Mouse (Mus musculus): ENCODE measurements around the gene Gm10283. TPM values are rescaled to one million over a fixed set of nuclear protein-coding genes. Genes with fewer than 3 reads are reported as not detected.

Gene Gm10283
- total RNA-seq, 2 experiments from 2014 or later: not detected

- H3K27ac ChIP-seq: no peak overlapping the region
- H3K4me3 ChIP-seq: no peak overlapping the region
- no peak for DNase-seq
- no peak for TF ChIP-seq CTCF (IDR thresholded peaks at IDR 0.05)
- intact Hi-C loops (cut with DNase I): no loop called here
Measured at GRCm38 (mm10) chr8:60436872-60437271, 66.1 kb downstream of the Gm10283 start.

GRCm38 (mm10) chr8:60432649-60433048 is 70.3 kb downstream of the Gm10283 start:
- intact Hi-C loops (cut with DNase I): no loop called here
- no peak for DNase-seq
- Histone ChIP-seq H3K27ac (no peak overlapping the region), H3K4me3 (no peak overlapping the region)
- no peak for TF ChIP-seq CTCF (IDR thresholded peaks at IDR 0.05)

- Histone ChIP-seq H3K4me3 (no peak overlapping the region), H3K27ac (no peak overlapping the region)
- no peak for DNase-seq
- TF ChIP-seq CTCF (IDR thresholded peaks at IDR 0.05): no peak
- intact Hi-C loops (cut with DNase I): no loop called here
Measured at GRCm38 (mm10) chr8:60406358-60406757, 96.6 kb downstream of the Gm10283 start.

- intact Hi-C loops (cut with DNase I): no loop called here
- H3K27ac ChIP-seq: no peak overlapping the region
- TF ChIP-seq CTCF (IDR thresholded peaks at IDR 0.05): no peak
- no peak for DNase-seq
- H3K4me3 ChIP-seq: no peak overlapping the region
Measured at GRCm38 (mm10) chr8:60404994-60405548, 97.9 kb downstream of the Gm10283 start.

GRCm38 (mm10) chr8:60393675-60394074 is 109.3 kb downstream of the Gm10283 start:
- intact Hi-C loops (cut with DNase I): no loop called here
- TF ChIP-seq CTCF (IDR thresholded peaks at IDR 0.05): no peak
- Histone ChIP-seq H3K27ac (no peak overlapping the region), H3K4me3 (no peak overlapping the region)
- no peak for DNase-seq

- no peak overlapping the region for H3K4me3 ChIP-seq
Measured at GRCm38 (mm10) chr8:60386589-60386988, 116.4 kb downstream of the Gm10283 start.

More at GRCm38 (mm10) chr8:60386589-60386988, 116.4 kb downstream of the Gm10283 start:
- H3K27ac ChIP-seq: no peak overlapping the region
- no peak for TF ChIP-seq CTCF (IDR thresholded peaks at IDR 0.05)
- intact Hi-C loops (cut with DNase I): no loop called here
- no peak for DNase-seq

Other genes with a start within 250 kb of the Gm10283 start
- not detected for gene Aadat, start 2.7 kb upstream of the Gm10283 start, total RNA-seq (2021)
- gene Mfap3l, start 129.6 kb upstream of the Gm10283 start, total RNA-seq (2021): 1 to 10 TPM; 4.1 to 4.6 TPM

All from gastrocnemius, adult 2 months (tissue).